Mouse (Mus musculus) kidney, postnatal 0 days (tissue): ENCODE data around the gene Vezt. TPM values are rescaled to one million over a fixed set of nuclear protein-coding genes. Genes with fewer than 3 reads are reported as not detected.

Experiments used
- ATAC-seq: fragments of 200-750 bp; cut with Nextera tagmentation; replicated peaks from 2 replicates; pipeline ENCODE4 v1.8.0; 2017; ENCODE audit warnings: low read depth, moderate number of reproducible peaks, moderate TSS enrichment, moderate library complexity; ENCODE audit not compliant: low FRiP score
- DNase-seq: peaks from one replicate; pipeline ENCODE4 v3.0.0-alpha.2; 2016; ENCODE audit warnings: low spot score
- H3K27ac ChIP-seq: fragments of 300-500 bp; sonication (generic); 2 replicates; pipeline ENCODE4 v1.5.1; 2014; ENCODE audit warnings: mild to moderate bottlenecking
- H3K27me3 ChIP-seq: fragments of 300-500 bp; sonication (generic); 2 replicates; pipeline ENCODE4 v1.6.1; 2014; ENCODE audit warnings: low read length, mixed read lengths; ENCODE audit not compliant: insufficient read depth
- H3K36me3 ChIP-seq: fragments of 300-500 bp; sonication (generic); 2 replicates; pipeline ENCODE4 v1.6.1; 2014; ENCODE audit warnings: low read length, mixed read lengths; ENCODE audit not compliant: insufficient read depth
- H3K4me1 ChIP-seq: fragments of 300-500 bp; sonication (generic); replicated peaks from 2 replicates; pipeline ENCODE4 v1.6.1; 2014; ENCODE audit warnings: antibody characterized with exemption, low read length, mixed read lengths; ENCODE audit not compliant: insufficient read depth
- H3K4me2 ChIP-seq: fragments of 300-500 bp; sonication (generic); 2 replicates; pipeline ENCODE4 v1.6.1; 2014; ENCODE audit warnings: mild to moderate bottlenecking, low read length, moderate library complexity, mixed read lengths
- H3K4me3 ChIP-seq: fragments of 300-500 bp; sonication (generic); replicated peaks from 2 replicates; pipeline ENCODE4 v1.5.1; 2014; ENCODE audit warnings: low read depth, low read length
- H3K9ac ChIP-seq: fragments of 300-500 bp; sonication (generic); 2 replicates; pipeline ENCODE4 v1.6.1; 2014; ENCODE audit warnings: low read depth, low read length
- H3K9me3 ChIP-seq: fragments of 300-500 bp; sonication (generic); replicated peaks from 2 replicates; pipeline ENCODE4 v1.6.1; 2016; ENCODE audit warnings: low read length, inconsistent platforms, mixed read lengths
- CTCF ChIP-seq: IDR thresholded peaks from 2 replicates; pipeline ENCODE4 v1.5.1; 2016; ENCODE audit warnings: antibody characterized with exemption, low read depth, mild to moderate bottlenecking, moderate library complexity
- WGBS: fragments of 180-500 bp; shearing (Covaris S2); extraction: QIAGEN DNeasy Blood & Tissue Kit; methylation state at CpG from one replicate; pipeline ENCODE4 v1.1.7; 2014; 5-methylcytosine and 5-hydroxymethylcytosine counted together
- polyA plus RNA-seq: library from polyadenylated mRNA; unstranded; fragments of >200 nt; fragmentation: Nextera tagmentation; extraction: Ambion mirVana; gene quantifications from 2 replicates; pipeline ENCODE4 v1.2.1, GENCODE M21; 2015

The Vezt gene
- polyA plus RNA-seq, 1 experiment from 2014 or later, result 20.8 TPM

- Histone ChIP-seq H3K4me2 (no peak overlapping the region), H3K27ac (no peak overlapping the region), H3K9me3 (no peaks in the 10 kb centered on the region), H3K4me1 (no peaks in the 10 kb centered on the region), H3K4me3 (no peak overlapping the region), H3K27me3 (no peaks in the 10 kb centered on the region), H3K9ac (no peak overlapping the region), H3K36me3 (no peaks in the 10 kb centered on the region)
- TF ChIP-seq CTCF, result no peak
- DNase-seq (no peak), ATAC-seq (no peak)
- 77% methylated on average over 6 of the region's 6 CpGs for WGBS
Measured at GRCm38 (mm10) chr10:94056487-94056886, 20.9 kb upstream of the Vezt start.

GRCm38 (mm10) chr10:94050736-94051135 lies 15.1 kb upstream of the Vezt start:
- Histone ChIP-seq H3K9me3 (no peaks in the 10 kb centered on the region), H3K4me3 (no peak overlapping the region), H3K27me3 (no peaks in the 10 kb centered on the region), H3K4me1 (peaks cover 13% of the 10 kb centered on the region; the same call in 1 of the 2 replicates), H3K36me3 (no peaks in the 10 kb centered on the region), H3K27ac (no peak overlapping the region), H3K4me2 (no peak overlapping the region), H3K9ac (no peak overlapping the region)
- TF ChIP-seq CTCF, result no peak
- DNase-seq, result no peak
- 94% methylated on average over 5 of the region's 5 CpGs for WGBS
- no peak for ATAC-seq

- DNase-seq, result peak; percentile 23
- 0 out of 2 replicates have a peak, but pooled peaks have one; percentile 43 for ATAC-seq
- Histone ChIP-seq H3K9me3 (no peaks in the 10 kb centered on the region), H3K27me3 (no peaks in the 10 kb centered on the region), H3K4me3 (no peak overlapping the region), H3K4me2 (no peak overlapping the region), H3K36me3 (0 out of 2 replicates have a peak, but pooled peaks cover 11% of the 10 kb centered on the region), H3K27ac (no peak overlapping the region), H3K9ac (no peak overlapping the region), H3K4me1 (peaks cover 13% of the 10 kb centered on the region; the same call in 1 of the 2 replicates)
- WGBS, result 38% methylated on average over 8 of the region's 8 CpGs
- TF ChIP-seq CTCF, result no peak
Measured at GRCm38 (mm10) chr10:94049121-94049520, 13.5 kb upstream of the Vezt start.

GRCm38 (mm10) chr10:94047845-94048559 lies 12.4 kb upstream of the Vezt start:
- TF ChIP-seq CTCF, result no peak
- ATAC-seq (no peak), DNase-seq (peak; percentile 25)
- Histone ChIP-seq H3K4me3 (no peak overlapping the region), H3K36me3 (0 out of 2 replicates have a peak, but pooled peaks cover 11% of the 10 kb centered on the region), H3K27me3 (no peaks in the 10 kb centered on the region), H3K4me2 (no peak overlapping the region), H3K4me1 (peaks cover 13% of the 10 kb centered on the region; the same call in 1 of the 2 replicates), H3K9ac (no peak overlapping the region), H3K27ac (peak overlapping the region; percentile 19; the same call in 1 of the 2 replicates), H3K9me3 (no peaks in the 10 kb centered on the region)
- 59% methylated on average over 10 of the region's 10 CpGs for WGBS

GRCm38 (mm10) chr10:94047024-94047423 lies 11.4 kb upstream of the Vezt start:
- Histone ChIP-seq H3K4me3 (no peak overlapping the region), H3K9ac (no peak overlapping the region), H3K4me1 (peaks cover 13% of the 10 kb centered on the region; the same call in 1 of the 2 replicates), H3K36me3 (0 out of 2 replicates have a peak, but pooled peaks cover 11% of the 10 kb centered on the region), H3K4me2 (no peak overlapping the region), H3K27me3 (no peaks in the 10 kb centered on the region), H3K27ac (no peak overlapping the region), H3K9me3 (no peaks in the 10 kb centered on the region)
- ATAC-seq, result no peak
- no peak for TF ChIP-seq CTCF
- 59% methylated on average over 1 of the region's 1 CpGs for WGBS
- no peak for DNase-seq

- no peak overlapping the region for H3K9ac ChIP-seq
- DNase-seq, result no peak
- TF ChIP-seq CTCF, result no peak
- H3K4me2 ChIP-seq, result no peak overlapping the region
- H3K27ac ChIP-seq, result no peak overlapping the region
- 88% methylated on average over 13 of the region's 13 CpGs for WGBS
- ATAC-seq, result no peak
- H3K27me3 ChIP-seq, result no peaks in the 10 kb centered on the region
- no peak overlapping the region for H3K4me3 ChIP-seq
- 0 out of 2 replicates have a peak, but pooled peaks cover 11% of the 10 kb centered on the region for H3K36me3 ChIP-seq
- H3K9me3 ChIP-seq, result no peaks in the 10 kb centered on the region
- H3K4me1 ChIP-seq, result peaks cover 11% of the 10 kb centered on the region; the same call in 1 of the 2 replicates
Measured at GRCm38 (mm10) chr10:94045301-94045700, 9.7 kb upstream of the Vezt start.
